Mouse (Mus musculus): ENCODE results near the gene Lrp8.

Lrp8 gene

GRCm38 (mm10) chr4:107808655-107809054 lies 6.6 kb downstream of the Lrp8 start:
- DNase-seq (ENCODE audit: low read depth), result no peak

- no peak for DNase-seq (ENCODE audit: low read depth)
These were observed 8.9 kb downstream of the Lrp8 start for GRCm38 (mm10) chr4:107811006-107811405.

- no peak for DNase-seq (ENCODE audit: low read depth)
These were observed 9.8 kb downstream of the Lrp8 start for GRCm38 (mm10) chr4:107811716-107812330.

GRCm38 (mm10) chr4:107812336-107812735 lies 10.3 kb downstream of the Lrp8 start:
- no peak for DNase-seq (ENCODE audit: low read depth)

GRCm38 (mm10) chr4:107816459-107816858 lies 14.4 kb downstream of the Lrp8 start:
- DNase-seq (ENCODE audit: low read depth), result no peak

- DNase-seq (ENCODE audit: low read depth), result no peak
These were observed 15.4 kb downstream of the Lrp8 start for GRCm38 (mm10) chr4:107817463-107817862.

- DNase-seq (ENCODE audit: low read depth), result no peak
These were observed 18.1 kb downstream of the Lrp8 start for GRCm38 (mm10) chr4:107819990-107820719.

GRCm38 (mm10) chr4:107820856-107821619 lies 19.0 kb downstream of the Lrp8 start:
- no peak for DNase-seq (ENCODE audit: low read depth)

GRCm38 (mm10) chr4:107822936-107823411 lies 20.9 kb downstream of the Lrp8 start:
- DNase-seq (ENCODE audit: low read depth), result no peak

GRCm38 (mm10) chr4:107823511-107823910 lies 21.4 kb downstream of the Lrp8 start:
- DNase-seq (ENCODE audit: low read depth), result no peak

- no peak for DNase-seq (ENCODE audit: low read depth)
These were observed 26.7 kb downstream of the Lrp8 start for GRCm38 (mm10) chr4:107828727-107829218.

GRCm38 (mm10) chr4:107829675-107830074 lies 27.6 kb downstream of the Lrp8 start:
- DNase-seq (ENCODE audit: low read depth), result no peak

GRCm38 (mm10) chr4:107830189-107830588 lies 28.1 kb downstream of the Lrp8 start:
- DNase-seq (ENCODE audit: low read depth), result no peak

GRCm38 (mm10) chr4:107830821-107831221 lies 28.8 kb downstream of the Lrp8 start:
- DNase-seq (ENCODE audit: low read depth), result no peak

GRCm38 (mm10) chr4:107831678-107832077 lies 29.6 kb downstream of the Lrp8 start:
- no peak for DNase-seq (ENCODE audit: low read depth)

- no peak for DNase-seq (ENCODE audit: low read depth)
These were observed 31.5 kb downstream of the Lrp8 start for GRCm38 (mm10) chr4:107833525-107833924.

GRCm38 (mm10) chr4:107834643-107835314 lies 32.7 kb downstream of the Lrp8 start:
- DNase-seq (ENCODE audit: low read depth), result no peak

GRCm38 (mm10) chr4:107835508-107835909 lies 33.4 kb downstream of the Lrp8 start:
- no peak for DNase-seq (ENCODE audit: low read depth)

- DNase-seq (ENCODE audit: low read depth), result no peak
These were observed 34.7 kb downstream of the Lrp8 start for GRCm38 (mm10) chr4:107836758-107837157.

GRCm38 (mm10) chr4:107837910-107838309 lies 35.8 kb downstream of the Lrp8 start:
- no peak for DNase-seq (ENCODE audit: low read depth)

- DNase-seq (ENCODE audit: low read depth), result no peak
These were observed 41.6 kb downstream of the Lrp8 start for GRCm38 (mm10) chr4:107843687-107844086.

GRCm38 (mm10) chr4:107844971-107845370 lies 42.9 kb downstream of the Lrp8 start:
- peak; percentile 44 for DNase-seq (ENCODE audit: low read depth)
